ENCODE assay signal across 24 mouse cellular contexts in the genomic region with DNA sequence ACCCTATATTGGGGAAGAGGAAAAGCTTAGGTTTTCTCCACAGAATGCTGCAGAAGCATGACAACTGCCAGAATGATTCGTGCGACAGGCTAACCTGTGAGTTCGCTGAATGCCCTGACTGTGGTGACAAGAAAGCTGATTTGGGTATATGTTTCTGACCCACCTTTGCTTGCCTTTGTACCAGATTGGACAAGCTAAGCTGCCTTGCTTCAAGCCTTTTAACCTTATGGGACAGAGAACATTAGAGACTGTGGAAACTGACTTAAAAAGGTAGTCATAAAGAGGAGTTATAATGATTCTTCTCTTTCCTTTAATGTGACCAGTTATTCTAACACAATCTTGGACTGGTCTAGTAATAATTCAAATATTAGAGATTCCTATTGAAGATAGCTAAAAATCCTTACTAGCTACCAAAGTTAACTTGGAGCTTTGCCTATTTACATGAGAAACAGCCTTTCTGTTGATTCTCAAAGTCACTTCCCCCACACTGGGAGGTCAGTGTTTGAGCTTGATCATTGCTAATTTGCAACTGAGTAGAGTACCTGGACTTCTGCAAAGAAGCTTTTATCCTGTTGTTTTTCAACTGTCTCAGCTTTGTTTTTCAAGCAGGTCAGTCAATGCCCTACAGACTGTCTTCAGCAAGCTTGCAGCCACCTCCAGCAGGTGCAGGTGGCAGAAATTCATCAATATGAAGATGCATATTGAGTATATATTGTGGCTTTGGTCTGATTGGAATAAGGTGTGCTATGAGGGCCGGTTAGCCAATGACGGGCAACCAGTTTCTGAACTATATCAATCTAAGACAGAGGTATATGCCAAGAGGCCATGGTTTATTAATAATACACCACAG. TPM values are rescaled to one million over a fixed set of nuclear protein-coding genes. Genes with fewer than 3 reads are reported as not detected.
"Had no signal": no experiment of that assay in that cellular context is flagged by ENCODE, and none has a peak within 500 bp of the region (broad histone marks: within the 10 kb centered on the region; RNA-seq: fewer than 3 reads in every experiment).

No protein-coding gene starts in this region.

- H3K4me3 ChIP-seq: lung, embryonic 15.5 days; megakaryocyte, embryonic 14.5 days; midbrain, embryonic 13.5 days; midbrain, embryonic 15.5 days; neural tube, embryonic 12.5 days had no signal

- DNase-seq: liver, postnatal 0 days; lung, adult 2 months; lung, postnatal 14 days; lung, postnatal 36 days; right cerebral cortex, postnatal 14 days; thymus, adult 18-20 months; thymus, postnatal 14 days; thymus, postnatal 36 days had no signal

- H3K27me3 ChIP-seq: lung, embryonic 15.5 days; megakaryocyte, embryonic 14.5 days; midbrain, embryonic 13.5 days; midbrain, embryonic 15.5 days; neural tube, embryonic 12.5 days had no signal

- H3K9ac ChIP-seq: liver, postnatal 0 days; lung, embryonic 15.5 days; midbrain, embryonic 13.5 days; midbrain, embryonic 15.5 days; neural tube, embryonic 12.5 days had no signal

- H3K36me3 ChIP-seq: lung, embryonic 15.5 days; midbrain, embryonic 13.5 days; midbrain, embryonic 15.5 days; neural tube, embryonic 12.5 days had no signal

- H3K4me2 ChIP-seq: lung, embryonic 15.5 days; midbrain, embryonic 11.5 days; midbrain, embryonic 13.5 days; midbrain, embryonic 15.5 days; neural tube, embryonic 12.5 days had no signal

- H3K27ac ChIP-seq: lung, embryonic 15.5 days; macrophage; midbrain, embryonic 13.5 days; midbrain, embryonic 15.5 days; neural tube, embryonic 12.5 days had no signal

- H3K4me1 ChIP-seq: lung, embryonic 15.5 days; megakaryocyte, embryonic 14.5 days; midbrain, embryonic 13.5 days; midbrain, embryonic 15.5 days; neural tube, embryonic 12.5 days had no signal

- H3K9me3 ChIP-seq: lung, embryonic 15.5 days; midbrain, embryonic 13.5 days; midbrain, embryonic 15.5 days; neural tube, embryonic 12.5 days had no signal

- ATAC-seq: liver, postnatal 0 days; midbrain, embryonic 13.5 days; midbrain, embryonic 15.5 days had no signal

RNA-seq across cellular contexts. Expression of gene Vmn1r1, which starts 17.4 kb away (rescaled TPM):
- total RNA-seq: megakaryocyte progenitor cell, adult 5-6 weeks; midbrain, postnatal 0 days; monocyte, adult 5-6 weeks; neutrophil, adult 5-6 weeks had no signal
- polyA plus RNA-seq: liver, postnatal 0 days; lung, adult 2 months; lung, embryonic 15.5 days; macrophage; midbrain, embryonic 11.5 days; midbrain, embryonic 13.5 days; midbrain, embryonic 15.5 days; midbrain, postnatal 0 days; neural tube, embryonic 12.5 days; neural tube, embryonic 14.5 days; spleen, adult 2 months; stomach, embryonic 14.5 days; stomach, embryonic 16.5 days; thymus, postnatal 0 days had no signal
